Mouse (Mus musculus) monocyte, adult 2 months (primary cell): Measurements from ENCODE around the gene Pgpep1l.
"Not testable (repeated sequence)": the region's sequence is repeated elsewhere in the genome, so short reads cannot be mapped to it uniquely, and the experiment has no call there.

Experiments
- DNase-seq, 2 experiments: peaks; one replicate each; pipeline ENCODE4 v3.0.0; 2022; ENCODE audit warnings: low spot score in 2 of 2, low read depth in 1 of 2

Gene Pgpep1l

GRCm38 (mm10) chr7:68264028-68264453 is at the start of gene Pgpep1l:
Gene Pgpep1l (minus strand): TSS chr7:68264233.
- no peak for DNase-seq

GRCm38 (mm10) chr7:68313038-68313782 is 49.2 kb upstream of the Pgpep1l start:
- DNase-seq, result no peak

GRCm38 (mm10) chr7:68312395-68312794 is 48.4 kb upstream of the Pgpep1l start:
- DNase-seq, result no peak

GRCm38 (mm10) chr7:68311469-68311868 is 47.4 kb upstream of the Pgpep1l start:
- no peak for DNase-seq

- no peak for DNase-seq
Measured at GRCm38 (mm10) chr7:68306756-68307155, 42.7 kb upstream of the Pgpep1l start.

GRCm38 (mm10) chr7:68305781-68306575 is 41.9 kb upstream of the Pgpep1l start:
- DNase-seq, result no peak

- no peak for DNase-seq
Measured at GRCm38 (mm10) chr7:68303685-68304084, 39.7 kb upstream of the Pgpep1l start.

- DNase-seq, result peak in 1 of 2 experiments; percentile 34
Measured at GRCm38 (mm10) chr7:68302586-68303433, 38.8 kb upstream of the Pgpep1l start.

GRCm38 (mm10) chr7:68301160-68301559 is 37.1 kb upstream of the Pgpep1l start:
- DNase-seq, result no peak

- no peak for DNase-seq
Measured at GRCm38 (mm10) chr7:68298381-68299076, 34.5 kb upstream of the Pgpep1l start.

GRCm38 (mm10) chr7:68296487-68296886 is 32.5 kb upstream of the Pgpep1l start:
- no peak for DNase-seq

- no peak for DNase-seq
Measured at GRCm38 (mm10) chr7:68293997-68294789, 30.2 kb upstream of the Pgpep1l start.

GRCm38 (mm10) chr7:68291603-68292002 is 27.6 kb upstream of the Pgpep1l start:
- DNase-seq, result no peak

- no peak for DNase-seq
Measured at GRCm38 (mm10) chr7:68289081-68289480, 25.0 kb upstream of the Pgpep1l start.

- DNase-seq, result not testable (repeated sequence)
Measured at GRCm38 (mm10) chr7:68288000-68288399, 24.0 kb upstream of the Pgpep1l start.

- no peak for DNase-seq
Measured at GRCm38 (mm10) chr7:68287582-68287981, 23.5 kb upstream of the Pgpep1l start.

GRCm38 (mm10) chr7:68286526-68287481 is 22.8 kb upstream of the Pgpep1l start:
- DNase-seq, result no peak

GRCm38 (mm10) chr7:68285851-68286298 is 21.8 kb upstream of the Pgpep1l start:
- no peak for DNase-seq

- DNase-seq, result no peak
Measured at GRCm38 (mm10) chr7:68283776-68284175, 19.7 kb upstream of the Pgpep1l start.
